Mouse (Mus musculus): ENCODE measurements around the gene Ubtf. TPM values are rescaled to one million over a fixed set of nuclear protein-coding genes. Genes with fewer than 3 reads are reported as not detected.

The Ubtf gene
- polyA plus RNA-seq, 1 experiment from 2014 or later = 93.8 TPM

- Histone ChIP-seq H3K4me1 (ENCODE audit: insufficient read depth) (peaks cover 7% of the 10 kb centered on the region), H3K4me3 (ENCODE audit: low read depth, low read length) (no peak overlapping the region), H3K27me3 (ENCODE audit: insufficient read depth, low read length) (no peaks in the 10 kb centered on the region), H3K4me2 (no peak overlapping the region), H3K27ac (ENCODE audit: low read depth) (no peak overlapping the region), H3K9me3 (ENCODE audit: low read depth, low read length) (no peaks in the 10 kb centered on the region), H3K9ac (no peak overlapping the region), H3K36me3 (ENCODE audit: insufficient read depth) (peaks cover 77% of the 10 kb centered on the region)
- no peak for TF ChIP-seq CTCF (IDR thresholded peaks at IDR 0.05; ENCODE audit: low read depth)
- no peak for DNase-seq
- WGBS = 82% methylated on average over 4 of the region's 4 CpGs
- ATAC-seq (ENCODE audit: insufficient read depth) = no peak
Observed at GRCm38 (mm10) chr11:102290141-102290540, 29.4 kb downstream of the Ubtf start.

GRCm38 (mm10) chr11:102289511-102290100, 29.9 kb downstream of the Ubtf start:
- ATAC-seq (ENCODE audit: insufficient read depth) (no peak), DNase-seq (no peak)
- H3K4me2 ChIP-seq = no peak overlapping the region
- H3K27me3 ChIP-seq (ENCODE audit: insufficient read depth, low read length) = no peaks in the 10 kb centered on the region
- TF ChIP-seq CTCF (IDR thresholded peaks at IDR 0.05; ENCODE audit: low read depth) = no peak
- H3K36me3 ChIP-seq (ENCODE audit: insufficient read depth) = peaks cover 76% of the 10 kb centered on the region
- no peak overlapping the region for H3K9ac ChIP-seq
- no peaks in the 10 kb centered on the region for H3K9me3 ChIP-seq (ENCODE audit: low read depth, low read length)
- H3K4me1 ChIP-seq (ENCODE audit: insufficient read depth) = peaks cover 2% of the 10 kb centered on the region; the same call in 1 of the 2 replicates
- no peak overlapping the region for H3K27ac ChIP-seq (ENCODE audit: low read depth)
- WGBS = 44% methylated on average over 6 of the region's 6 CpGs
- no peak overlapping the region for H3K4me3 ChIP-seq (ENCODE audit: low read depth, low read length)

GRCm38 (mm10) chr11:102288913-102289312, 30.6 kb downstream of the Ubtf start:
- Histone ChIP-seq H3K36me3 (ENCODE audit: insufficient read depth) (peaks cover 69% of the 10 kb centered on the region), H3K4me1 (ENCODE audit: insufficient read depth) (no peaks in the 10 kb centered on the region), H3K4me3 (ENCODE audit: low read depth, low read length) (no peak overlapping the region), H3K27me3 (ENCODE audit: insufficient read depth, low read length) (no peaks in the 10 kb centered on the region), H3K4me2 (no peak overlapping the region), H3K9me3 (ENCODE audit: low read depth, low read length) (no peaks in the 10 kb centered on the region), H3K27ac (ENCODE audit: low read depth) (0 out of 2 replicates have a peak overlapping the region, but pooled peaks have one; percentile 24), H3K9ac (no peak overlapping the region)
- WGBS = 65% methylated on average over 2 of the region's 2 CpGs
- no peak for DNase-seq
- no peak for TF ChIP-seq CTCF (IDR thresholded peaks at IDR 0.05; ENCODE audit: low read depth)
- ATAC-seq (ENCODE audit: insufficient read depth) = no peak

- no peak overlapping the region for H3K4me2 ChIP-seq
- no peaks in the 10 kb centered on the region for H3K9me3 ChIP-seq (ENCODE audit: low read depth, low read length)
- H3K36me3 ChIP-seq (ENCODE audit: insufficient read depth) = peaks cover 62% of the 10 kb centered on the region
- H3K4me1 ChIP-seq (ENCODE audit: insufficient read depth) = no peaks in the 10 kb centered on the region
- no peak overlapping the region for H3K9ac ChIP-seq
- H3K4me3 ChIP-seq (ENCODE audit: low read depth, low read length) = no peak overlapping the region
- 77% methylated on average over 8 of the region's 8 CpGs for WGBS
- H3K27me3 ChIP-seq (ENCODE audit: insufficient read depth, low read length) = no peaks in the 10 kb centered on the region
- H3K27ac ChIP-seq (ENCODE audit: low read depth) = no peak overlapping the region
- TF ChIP-seq CTCF (IDR thresholded peaks at IDR 0.05; ENCODE audit: low read depth) = peak; percentile 19; the same call in 1 of the 2 replicates
- DNase-seq = no peak
- ATAC-seq (ENCODE audit: insufficient read depth) = no peak
Observed at GRCm38 (mm10) chr11:102288027-102288804, 31.3 kb downstream of the Ubtf start.

GRCm38 (mm10) chr11:102287485-102287884, 32.1 kb downstream of the Ubtf start:
- Histone ChIP-seq H3K27me3 (ENCODE audit: insufficient read depth, low read length) (no peaks in the 10 kb centered on the region), H3K36me3 (ENCODE audit: insufficient read depth) (peaks cover 55% of the 10 kb centered on the region), H3K4me2 (no peak overlapping the region), H3K9me3 (ENCODE audit: low read depth, low read length) (no peaks in the 10 kb centered on the region), H3K27ac (ENCODE audit: low read depth) (no peak overlapping the region), H3K4me1 (ENCODE audit: insufficient read depth) (no peaks in the 10 kb centered on the region), H3K9ac (no peak overlapping the region), H3K4me3 (ENCODE audit: low read depth, low read length) (no peak overlapping the region)
- ATAC-seq (ENCODE audit: insufficient read depth) (no peak), DNase-seq (no peak)
- 84% methylated on average over 8 of the region's 8 CpGs for WGBS
- TF ChIP-seq CTCF (IDR thresholded peaks at IDR 0.05; ENCODE audit: low read depth) = no peak

- WGBS = 2% methylated on average over 31 of the region's 31 CpGs
- Histone ChIP-seq H3K4me2 (peak overlapping the region; percentile 70), H3K9ac (peak overlapping the region; percentile 80)
Observed at GRCm38 (mm10) chr11:102285095-102285834, 34.3 kb downstream of the Ubtf start.

More at GRCm38 (mm10) chr11:102285095-102285834, 34.3 kb downstream of the Ubtf start:
- Histone ChIP-seq H3K27ac (ENCODE audit: low read depth) (peak overlapping the region; percentile 86), H3K9me3 (ENCODE audit: low read depth, low read length) (no peaks in the 10 kb centered on the region), H3K4me3 (ENCODE audit: low read depth, low read length) (peak overlapping the region; percentile 66), H3K4me1 (ENCODE audit: insufficient read depth) (no peaks in the 10 kb centered on the region), H3K36me3 (ENCODE audit: insufficient read depth) (peaks cover 33% of the 10 kb centered on the region), H3K27me3 (ENCODE audit: insufficient read depth, low read length) (no peaks in the 10 kb centered on the region)
- peak; percentile 57 for ATAC-seq (ENCODE audit: insufficient read depth)
- DNase-seq = peak; percentile 24
- TF ChIP-seq CTCF (IDR thresholded peaks at IDR 0.05; ENCODE audit: low read depth) = no peak
